26 mouse cellular contexts compared by ENCODE assay signal in the genomic region with DNA sequence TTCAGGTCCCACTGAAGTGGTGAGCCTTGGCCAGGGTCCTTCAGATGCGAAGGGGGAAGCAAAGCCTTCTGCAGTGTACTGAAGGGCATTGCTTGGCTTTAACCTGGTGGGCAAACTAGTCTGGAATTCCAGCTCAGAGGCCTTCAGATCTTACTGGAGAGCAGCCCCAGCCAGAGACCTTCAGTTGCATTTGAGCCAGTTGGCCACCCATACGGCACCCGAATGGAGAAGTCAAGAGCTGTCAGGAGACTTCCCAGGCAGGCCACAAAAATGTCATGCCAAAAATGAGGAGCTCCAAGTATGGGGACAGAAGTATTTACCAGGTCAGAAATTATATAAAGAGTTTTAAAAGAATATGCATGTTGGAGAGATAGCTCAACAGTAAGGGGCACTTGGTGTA. TPM values are rescaled to one million over a fixed set of nuclear protein-coding genes. Genes with fewer than 3 reads are reported as not detected.
DNase-seq lines count a peak whose midpoint lies in the region; ATAC-seq lines count a peak whose summit lies in the region.
"Had no signal": no experiment of that assay in that cellular context is flagged by ENCODE, and none has a peak within 500 bp of the region (broad histone marks: within the 10 kb centered on the region; RNA-seq: fewer than 3 reads in every experiment).

A gene (minus strand): TSS at position 192 of the 400 bp plus-strand sequence.

- H3K9me3 ChIP-seq in midbrain, embryonic 10.5 days (replicated peaks) = no peaks in the 10 kb centered on the region
- no peaks in the 10 kb centered on the region for H3K9me3 ChIP-seq in midbrain, embryonic 16.5 days (replicated peaks; ENCODE audit: control insufficient read depth, low read length, poor library complexity, severe bottlenecking)
- H3K9me3 ChIP-seq: G1E; heart, embryonic 10.5 days; heart, embryonic 15.5 days; limb, embryonic 12.5 days; liver, embryonic 15.5 days; neural tube, embryonic 13.5 days had no signal

- ATAC-seq in midbrain, embryonic 16.5 days = no peak
- no peak for ATAC-seq in inflammation-experienced regulatory T-cells, adult 6 months

- 90% methylated on average over 3 of the region's 3 CpGs for WGBS in midbrain, embryonic 10.5 days
- 92% methylated on average over 3 of the region's 3 CpGs for WGBS in midbrain, embryonic 16.5 days

- peaks cover 7% of the 10 kb centered on the region for H3K4me1 ChIP-seq in midbrain, embryonic 10.5 days
- H3K4me1 ChIP-seq in midbrain, embryonic 16.5 days (ENCODE audit: control insufficient read depth, insufficient read depth, low read length) = peaks cover 6% of the 10 kb centered on the region; the same call in 1 of the 2 replicates
- peaks cover 14% of the 10 kb centered on the region for H3K4me1 ChIP-seq in brown adipose tissue, adult 24 weeks (ENCODE audit: control insufficient read depth, insufficient read depth, insufficient read length, low read length)
- H3K4me1 ChIP-seq: limb, embryonic 12.5 days had no signal

- no peak within 1 kb of the TSS for H3K9ac ChIP-seq in midbrain, embryonic 16.5 days (ENCODE audit: low read depth, low read length)
- H3K9ac ChIP-seq: heart, embryonic 15.5 days; limb, embryonic 12.5 days; liver, embryonic 15.5 days; lung, embryonic 14.5 days; neural tube, embryonic 13.5 days had no signal

- no peak within 1 kb of the TSS for H3K4me3 ChIP-seq in midbrain, embryonic 10.5 days
- H3K4me3 ChIP-seq in midbrain, embryonic 16.5 days (ENCODE audit: low read depth, low read length) = no peak within 1 kb of the TSS
- H3K4me3 ChIP-seq in brown adipose tissue, adult 24 weeks (ENCODE audit: insufficient read depth, low read depth, low read length) = peak within 1 kb of the TSS; percentile 12; the same call in 1 of the 2 replicates
- H3K4me3 ChIP-seq: heart, embryonic 10.5 days; heart, embryonic 15.5 days; layer of hippocampus, adult 2 months; left cerebral cortex, adult 2 months; limb, embryonic 12.5 days; liver, embryonic 15.5 days; neural tube, embryonic 13.5 days had no signal

- H3K27ac ChIP-seq in midbrain, embryonic 10.5 days (replicated peaks) = no peak within 1 kb of the TSS
- no peak within 1 kb of the TSS for H3K27ac ChIP-seq in midbrain, embryonic 16.5 days (ENCODE audit: low read length)
- peak within 1 kb of the TSS; percentile 95 for H3K27ac ChIP-seq in brown adipose tissue, adult 24 weeks (replicated peaks; ENCODE audit: low read depth, low read length)
- H3K27ac ChIP-seq: heart, embryonic 10.5 days; heart, embryonic 15.5 days; layer of hippocampus, adult 2 months; left cerebral cortex, adult 2 months; limb, embryonic 12.5 days; liver, embryonic 15.5 days; neural tube, embryonic 13.5 days had no signal

- H3K36me3 ChIP-seq in midbrain, embryonic 10.5 days = no peaks in the 10 kb centered on the region
- H3K36me3 ChIP-seq in midbrain, embryonic 16.5 days (ENCODE audit: control insufficient read depth, insufficient read depth, low read length) = no peaks in the 10 kb centered on the region
- H3K36me3 ChIP-seq: G1E; heart, embryonic 10.5 days; heart, embryonic 15.5 days; limb, embryonic 12.5 days; liver, embryonic 15.5 days; neural tube, embryonic 13.5 days had no signal

- peak; percentile 50 for DNase-seq in adrenal gland, postnatal 14 days
- DNase-seq in adrenal gland, adult 18-20 months (ENCODE audit: low spot score in 2 of 2) = no peak
- DNase-seq in heart, adult 11 months = peak; percentile 88
- no peak for DNase-seq in heart, postnatal 10 days
- DNase-seq in midbrain, embryonic 10.5 days (ENCODE audit: low spot score) = no peak
- DNase-seq: cerebellum, adult 2 months; cerebellum, postnatal 14 days; gastrocnemius, postnatal 14 days; heart, postnatal 36 days; kidney, adult 11 months; kidney, postnatal 36 days; lung, embryonic 14.5 days; lung, postnatal 14 days; spleen, adult 18-20 months; thymus, postnatal 14 days had no signal

- intact Hi-C loops in heart, postnatal 10 days (cut with DNase I) = no loop called here

- H3K27me3 ChIP-seq in midbrain, embryonic 10.5 days (ENCODE audit: low read depth, poor library complexity, severe bottlenecking) = no peaks in the 10 kb centered on the region
- H3K27me3 ChIP-seq in midbrain, embryonic 16.5 days (ENCODE audit: control insufficient read depth, insufficient read depth, low read depth, low read length) = no peaks in the 10 kb centered on the region
- H3K27me3 ChIP-seq: heart, embryonic 15.5 days; limb, embryonic 12.5 days; liver, embryonic 15.5 days; neural tube, embryonic 13.5 days had no signal

- H3K4me2 ChIP-seq in midbrain, embryonic 16.5 days (ENCODE audit: low read length) = no peak within 1 kb of the TSS
- H3K4me2 ChIP-seq: heart, embryonic 15.5 days; limb, embryonic 12.5 days; liver, embryonic 15.5 days; lung, embryonic 14.5 days; neural tube, embryonic 13.5 days had no signal

RNA-seq across cellular contexts. Expression of the gene that starts here (rescaled TPM):
- total RNA-seq in adrenal gland, postnatal 14 days (2021) = 8.9 and 9.6 TPM in 2 replicates
- 1 to 10 TPM; 7.0 to 7.4 TPM for total RNA-seq in adrenal gland, adult 18-20 months (2021)
- total RNA-seq in heart, postnatal 10 days (2021) = 1 to 10 TPM; 5.3 to 7.5 TPM
- polyA plus RNA-seq in midbrain, embryonic 10.5 days (2016; fragmentation: Nextera tagmentation; extraction: Ambion mirVana) = 10.3 and 10.6 TPM in 2 replicates
- 7.7 and 7.8 TPM in 2 replicates for polyA plus RNA-seq in midbrain, embryonic 16.5 days (2015; fragmentation: Nextera tagmentation; extraction: Ambion mirVana)
- 11.5 and 12.1 TPM in 2 replicates for polyA plus RNA-seq in brown adipose tissue, adult 24 weeks (2012; ENCODE audit: insufficient read depth, insufficient read length, missing spikeins)
- polyA plus RNA-seq in inflammation-experienced regulatory T-cells, adult 6 months (2017; shearing (Covaris generic)) = 1 to 10 TPM; 2.0 to 4.4 (median 4.1) TPM

Comparison
In these comparisons a context has a peak if more than half of its experiments do, and no peak if none do; other contexts are left out.
1. DNase-seq: peak in adrenal gland, postnatal 14 days (single experiment) and heart, adult 11 months (single experiment); none in adrenal gland, adult 18-20 months (0 of 2), heart, postnatal 10 days (0 of 2) and midbrain, embryonic 10.5 days (single experiment).